21 mouse cellular contexts compared by ENCODE assay signal in the genomic region with DNA sequence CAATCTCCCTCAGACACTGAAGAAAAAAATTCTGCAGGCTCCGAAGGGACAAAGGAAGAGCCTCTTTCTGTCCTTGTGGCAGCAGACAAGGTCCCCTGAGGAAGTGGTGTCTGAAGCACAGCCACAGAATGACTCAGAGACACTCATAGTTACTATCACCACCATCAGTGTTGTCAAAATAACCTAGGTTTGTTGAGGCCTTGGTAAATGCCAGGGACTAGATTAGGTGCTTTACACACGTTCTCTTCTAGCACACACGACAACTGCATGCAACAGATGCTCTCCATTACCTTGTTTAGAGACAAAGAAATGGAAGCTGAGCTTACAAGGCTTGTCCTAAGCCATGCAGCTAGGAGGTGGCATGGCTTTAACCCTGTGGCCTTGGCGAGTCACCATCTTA. TPM values are rescaled to one million over a fixed set of nuclear protein-coding genes. Genes with fewer than 3 reads are reported as not detected.
"Had no signal": no experiment of that assay in that cellular context is flagged by ENCODE, and none has a peak within 500 bp of the region (broad histone marks: within the 10 kb centered on the region; RNA-seq: fewer than 3 reads in every experiment).

No protein-coding gene starts in this region.

- ATAC-seq: midbrain, embryonic 16.5 days had no signal

- H3K27ac ChIP-seq: limb, embryonic 12.5 days; limb, embryonic 15.5 days; liver, embryonic 14.5 days; lung, embryonic 15.5 days; midbrain, embryonic 12.5 days; neural tube, embryonic 13.5 days had no signal

- H3K36me3 ChIP-seq: limb, embryonic 12.5 days; limb, embryonic 15.5 days; lung, embryonic 15.5 days; midbrain, embryonic 12.5 days; neural tube, embryonic 13.5 days had no signal

- H3K27me3 ChIP-seq: lung, embryonic 15.5 days; midbrain, embryonic 12.5 days; neural tube, embryonic 13.5 days had no signal

- H3K4me2 ChIP-seq: limb, embryonic 12.5 days; limb, embryonic 15.5 days; liver, embryonic 11.5 days; lung, embryonic 15.5 days; midbrain, embryonic 12.5 days; neural tube, embryonic 13.5 days had no signal

- H3K9ac ChIP-seq: limb, embryonic 12.5 days; limb, embryonic 15.5 days; liver, embryonic 14.5 days; lung, embryonic 15.5 days; midbrain, embryonic 12.5 days; neural tube, embryonic 13.5 days had no signal

- H3K4me1 ChIP-seq: limb, embryonic 12.5 days; limb, embryonic 15.5 days; lung, embryonic 15.5 days; megakaryocyte, embryonic 14.5 days; midbrain, embryonic 12.5 days; neural tube, embryonic 13.5 days had no signal

- DNase-seq: kidney, adult 2 months; kidney, postnatal 10 days; kidney, postnatal 36 days; left cerebral cortex, postnatal 4 days; lung, adult 18-20 months; lung, postnatal 10 days; lung, postnatal 36 days; thymus, adult 18-20 months; thymus, postnatal 4 days had no signal

- H3K4me3 ChIP-seq: limb, embryonic 12.5 days; limb, embryonic 15.5 days; lung, embryonic 15.5 days; megakaryocyte, embryonic 14.5 days; midbrain, embryonic 12.5 days; myocyte; neural tube, embryonic 13.5 days had no signal

- H3K9me3 ChIP-seq: limb, embryonic 12.5 days; limb, embryonic 15.5 days; lung, embryonic 15.5 days; megakaryocyte, embryonic 14.5 days; midbrain, embryonic 12.5 days; neural tube, embryonic 13.5 days had no signal

RNA-seq across cellular contexts. Expression of gene Lrrn2, which starts 14.5 kb away (rescaled TPM):
- total RNA-seq: monocyte, adult 5-6 weeks; neutrophil, adult 5-6 weeks had no signal
